Mouse (Mus musculus): ENCODE measurements around the gene Tgfb2.

Gene Tgfb2

DNA sequence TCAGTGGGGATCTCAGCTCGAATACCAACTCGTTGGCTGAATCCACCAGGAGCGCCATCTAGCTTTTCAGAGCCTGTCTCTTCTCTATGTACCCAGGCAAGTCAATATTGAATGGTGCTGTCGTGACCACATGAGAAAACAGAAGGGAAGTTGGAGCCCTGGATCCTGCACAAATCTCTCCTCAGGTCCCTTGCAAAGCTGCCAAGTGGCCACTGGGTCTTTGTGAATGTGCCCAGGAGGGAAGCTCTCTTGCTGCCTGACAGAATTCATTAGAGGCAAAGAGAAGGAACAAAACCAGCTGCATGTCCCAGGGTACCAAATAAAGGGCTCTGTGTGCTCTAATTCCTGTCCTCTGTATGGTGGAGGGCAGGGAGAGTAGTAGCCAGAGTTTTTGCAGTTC lies 50.7 kb downstream of the Tgfb2 start:
- no peak for DNase-seq

DNA sequence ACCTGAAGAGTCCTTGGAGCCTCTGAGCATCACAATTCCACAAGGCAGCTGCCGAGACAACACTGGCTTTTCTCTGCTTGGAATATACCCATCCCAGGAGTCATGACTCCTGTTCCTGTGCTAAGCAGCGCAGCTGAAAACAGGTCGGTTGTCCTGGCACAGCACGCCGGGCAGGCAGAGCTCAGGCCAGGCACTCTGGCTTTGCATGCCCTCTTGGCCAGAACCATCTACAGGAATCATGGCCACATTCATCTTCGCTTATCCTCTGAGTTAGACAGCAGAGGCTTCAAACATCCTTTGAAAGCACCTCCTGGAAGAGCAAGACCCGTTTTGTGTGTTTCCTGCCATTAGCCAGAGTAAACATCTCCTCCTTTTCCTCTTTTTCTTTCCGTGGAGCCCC lies 53.6 kb downstream of the Tgfb2 start:
- DNase-seq = no peak

DNA sequence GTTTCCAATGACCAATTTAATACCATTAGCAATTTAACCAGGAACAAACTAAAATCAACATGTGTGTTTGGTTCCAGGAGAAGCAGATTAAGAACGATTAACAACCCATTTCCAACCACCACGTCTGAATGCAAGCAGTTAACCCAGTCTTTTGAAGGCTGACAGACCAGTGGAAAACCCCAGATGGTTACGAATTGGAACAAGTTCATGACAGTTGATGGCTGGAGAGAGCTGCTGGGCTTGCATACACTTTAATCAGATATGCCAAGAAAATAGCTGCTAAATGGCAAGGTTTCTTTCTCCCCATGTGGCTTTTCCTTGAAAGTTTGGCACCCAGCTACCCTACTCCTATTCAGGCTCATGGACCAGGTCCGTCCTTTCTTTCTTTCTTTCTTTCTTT lies 55.8 kb downstream of the Tgfb2 start:
- DNase-seq = no peak

DNA sequence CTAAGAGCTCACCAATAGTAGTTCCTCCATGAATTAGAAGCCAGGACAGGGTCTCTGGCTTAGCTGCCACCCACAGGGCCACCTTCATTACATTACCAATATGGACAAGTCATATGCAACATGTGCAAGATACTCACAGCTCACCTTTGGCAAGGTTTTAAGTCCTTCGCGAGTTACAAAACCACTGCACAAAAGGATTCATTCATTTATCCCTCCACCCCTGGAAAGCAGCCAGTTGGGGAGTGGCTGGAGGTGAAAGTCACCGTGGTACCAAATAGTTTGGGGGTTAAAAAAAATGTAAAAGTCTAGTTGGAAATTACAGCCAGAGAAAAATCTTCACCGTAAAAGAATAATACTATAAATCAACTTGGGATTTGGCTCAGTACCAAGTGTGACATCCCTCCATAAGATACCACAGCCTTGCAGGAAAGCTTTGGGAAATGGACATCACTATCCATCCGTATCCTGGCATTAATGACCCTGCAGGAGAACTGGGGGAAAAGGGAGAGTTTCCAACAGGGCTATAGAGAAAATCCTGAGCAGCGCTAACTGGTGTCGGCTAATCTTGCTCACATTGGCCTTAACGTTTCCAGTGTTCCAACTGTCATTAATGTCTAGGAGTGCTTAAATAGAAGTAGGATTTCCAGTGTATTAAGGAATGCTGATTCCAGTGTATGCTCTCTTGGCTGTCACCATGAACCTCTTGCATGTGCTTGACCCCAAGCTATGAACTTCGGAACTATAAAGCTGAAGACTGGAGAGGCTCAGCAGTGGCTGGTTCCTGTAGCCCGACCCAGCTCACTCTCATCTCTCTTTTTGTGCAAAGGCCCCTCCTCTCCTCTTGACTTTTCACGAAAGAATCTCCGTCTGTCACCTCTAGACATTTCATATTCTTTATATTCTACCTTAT lies 68.2 kb downstream of the Tgfb2 start:
- DNase-seq = no peak

DNA sequence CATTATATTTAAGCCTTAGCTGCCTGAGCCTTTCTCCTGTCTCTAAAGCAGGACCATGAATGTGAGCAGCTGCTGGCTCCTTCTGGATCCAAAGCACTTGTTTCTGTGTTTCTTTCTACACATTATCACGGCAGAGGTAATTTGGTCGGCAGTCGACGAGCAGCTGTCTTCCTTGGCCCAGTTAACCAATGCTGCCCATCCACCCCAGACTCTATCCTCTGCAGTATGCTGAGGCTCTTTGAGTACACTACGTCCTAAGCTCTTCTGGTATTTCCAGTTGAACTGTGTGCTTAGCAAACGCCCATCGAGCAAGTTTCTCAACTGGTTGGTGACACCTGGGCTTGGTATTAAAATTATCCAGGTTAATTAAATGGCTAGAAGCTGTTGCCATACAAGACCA lies 70.7 kb downstream of the Tgfb2 start:
- no peak for DNase-seq

DNA sequence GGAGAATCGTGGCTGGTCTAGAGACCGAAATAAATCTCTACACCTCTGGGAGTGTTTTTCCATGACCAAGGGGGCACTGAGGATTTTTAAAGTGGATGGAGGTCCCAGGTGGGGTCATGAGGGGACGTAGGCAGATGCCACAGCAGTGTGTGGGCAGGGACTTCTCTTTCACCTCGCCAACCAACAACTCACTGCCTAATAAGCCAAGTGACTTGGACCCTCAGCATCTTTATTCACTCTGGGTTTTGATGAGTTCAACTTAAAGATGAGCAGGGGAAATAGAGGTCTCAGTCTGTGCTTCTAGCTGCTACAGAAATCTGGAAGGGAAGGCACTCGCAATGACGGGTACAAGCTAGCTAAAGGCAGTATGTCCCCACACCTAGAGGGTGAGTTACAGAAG lies 74.3 kb downstream of the Tgfb2 start:
- DNase-seq = no peak

DNA sequence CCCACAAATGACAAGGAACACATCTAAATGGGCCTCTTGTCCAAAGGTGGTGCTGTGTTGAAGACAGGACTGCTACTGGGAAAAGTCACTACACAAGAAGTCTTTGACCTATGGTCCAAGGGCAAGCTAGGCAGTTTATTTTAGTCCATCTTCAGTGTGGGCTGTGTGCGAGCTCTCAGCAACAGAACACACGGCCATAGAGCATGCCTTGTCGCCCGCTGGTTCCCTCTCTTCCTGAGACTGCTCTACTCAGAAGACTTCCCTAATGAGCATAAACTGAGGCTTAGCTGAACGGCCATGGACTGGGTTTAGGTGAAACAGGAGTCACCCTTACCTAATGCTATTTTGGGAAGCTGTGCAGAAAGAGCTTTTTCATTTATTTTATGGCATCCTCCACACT lies 74.8 kb downstream of the Tgfb2 start:
- no peak for DNase-seq

DNA sequence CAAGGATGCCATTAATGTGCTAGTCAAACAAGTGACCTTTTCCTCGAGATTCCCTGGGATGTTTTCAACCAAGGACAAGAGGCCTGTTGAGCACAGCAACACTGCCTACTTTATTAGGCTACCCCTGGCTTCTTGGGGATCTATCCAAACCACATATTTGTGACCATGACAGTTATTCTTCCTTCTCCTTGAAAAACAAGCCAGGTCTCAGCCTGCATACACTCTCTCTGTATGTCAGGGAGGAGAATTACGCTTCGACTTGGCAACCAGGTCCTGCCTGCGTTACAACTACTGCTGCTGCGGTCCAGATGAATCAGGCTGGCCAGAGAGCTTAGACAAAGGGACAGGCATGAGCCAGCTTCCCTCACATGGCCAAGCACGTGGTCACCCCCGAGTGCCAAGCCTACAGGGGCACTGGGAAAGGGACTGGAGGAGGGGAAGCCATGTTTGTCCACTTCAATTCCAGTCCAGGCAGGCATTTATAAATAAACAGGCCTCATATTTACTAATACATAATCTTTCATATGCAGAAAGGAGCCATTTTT lies 78.3 kb downstream of the Tgfb2 start:
- peak; percentile 14 to 17 for DNase-seq

DNA sequence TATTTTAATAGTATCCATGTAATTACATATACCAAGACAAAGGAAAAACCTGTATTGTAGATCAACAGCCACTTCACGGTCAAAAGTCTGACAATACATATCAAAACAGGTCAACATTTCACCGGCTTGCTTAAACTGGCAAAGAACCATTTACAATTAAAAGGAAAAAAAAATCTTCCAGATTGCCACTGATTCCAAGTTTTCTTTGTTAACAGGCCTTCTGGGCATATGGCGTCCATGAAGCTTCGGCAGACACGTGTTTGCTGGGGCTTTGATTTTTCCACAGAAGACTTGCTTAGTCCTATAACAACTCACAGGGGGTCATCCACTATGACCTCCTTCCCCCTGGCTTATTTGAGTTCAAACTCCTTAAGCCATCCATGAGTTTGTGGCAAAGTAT lies 81.3 kb downstream of the Tgfb2 start:
- DNase-seq = no peak

DNA sequence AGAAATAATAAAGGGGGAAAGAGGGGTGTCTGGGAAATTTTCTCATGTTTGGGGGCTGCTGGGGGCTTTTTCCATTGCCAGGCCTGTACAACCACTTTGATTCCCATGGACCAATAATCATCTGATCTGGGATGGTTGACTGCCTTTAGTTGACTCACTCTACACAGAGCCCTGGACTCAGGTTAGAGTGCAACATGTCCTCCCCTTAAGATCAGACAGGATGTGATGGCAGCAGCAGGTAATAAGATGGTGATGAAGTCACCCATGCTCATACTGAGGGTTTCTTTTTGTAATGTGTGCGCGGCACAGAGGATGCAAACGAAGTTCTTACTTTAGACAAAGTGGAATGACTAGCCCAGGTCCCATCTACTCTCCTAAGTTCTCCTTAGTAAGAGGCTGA lies 84.0 kb downstream of the Tgfb2 start:
- DNase-seq = no peak

DNA sequence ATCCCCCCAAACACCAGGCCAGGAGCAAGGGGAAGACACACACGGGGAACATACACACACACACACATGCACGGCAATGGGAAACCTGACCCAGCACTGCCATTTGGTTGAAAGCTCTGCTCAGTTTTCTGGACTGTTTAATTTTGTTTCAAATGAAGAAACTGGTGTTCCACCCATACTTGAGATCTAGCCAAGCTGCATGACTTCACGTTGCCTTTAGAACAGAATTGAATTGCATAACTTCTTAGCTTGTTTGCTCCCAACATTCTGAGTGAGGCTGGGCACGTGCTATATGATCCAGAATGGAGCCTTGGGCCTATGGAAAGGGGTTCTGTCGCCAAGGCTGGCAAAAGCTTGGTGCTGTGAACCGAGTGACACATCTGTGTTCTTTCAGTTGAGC lies 87.5 kb downstream of the Tgfb2 start:
- no peak for DNase-seq

DNA sequence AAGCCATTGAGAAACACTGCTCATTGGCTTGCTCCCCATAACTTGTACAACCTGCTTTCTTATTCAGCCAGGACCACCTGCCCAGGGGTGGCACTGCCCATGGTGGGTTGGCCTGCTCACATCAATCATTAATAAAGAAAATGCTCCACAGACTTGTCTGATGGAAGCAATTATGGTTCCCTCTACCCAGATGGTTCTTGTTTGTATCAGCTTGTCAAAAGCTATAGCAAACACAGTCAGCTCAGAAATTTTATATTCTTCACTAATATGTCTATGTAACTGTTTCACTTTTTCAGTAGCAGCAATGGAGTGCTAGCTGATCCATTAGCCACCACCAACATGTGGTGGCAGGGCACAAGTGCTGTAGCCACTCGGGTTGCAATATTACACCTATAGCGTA lies 94.4 kb downstream of the Tgfb2 start:
- DNase-seq = no peak

DNA sequence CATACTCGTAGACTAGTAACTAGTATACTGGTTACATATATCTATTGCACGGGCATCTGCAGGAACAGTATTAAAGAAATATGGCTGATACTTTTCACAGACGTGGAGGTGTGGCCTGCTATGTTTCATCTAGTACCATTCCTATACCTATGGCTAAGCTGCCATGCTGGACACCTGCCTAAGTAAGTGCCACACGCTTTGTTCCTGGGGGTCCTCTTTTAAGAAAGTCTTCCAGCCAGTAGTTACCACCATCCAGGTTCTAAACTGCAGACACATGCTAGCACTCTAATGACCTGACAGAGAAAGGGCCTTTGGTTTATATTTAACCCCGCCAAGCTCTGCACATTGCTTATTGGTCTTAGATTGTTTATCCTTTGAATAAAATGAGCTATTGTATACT lies 95.3 kb downstream of the Tgfb2 start:
- DNase-seq = no peak

DNA sequence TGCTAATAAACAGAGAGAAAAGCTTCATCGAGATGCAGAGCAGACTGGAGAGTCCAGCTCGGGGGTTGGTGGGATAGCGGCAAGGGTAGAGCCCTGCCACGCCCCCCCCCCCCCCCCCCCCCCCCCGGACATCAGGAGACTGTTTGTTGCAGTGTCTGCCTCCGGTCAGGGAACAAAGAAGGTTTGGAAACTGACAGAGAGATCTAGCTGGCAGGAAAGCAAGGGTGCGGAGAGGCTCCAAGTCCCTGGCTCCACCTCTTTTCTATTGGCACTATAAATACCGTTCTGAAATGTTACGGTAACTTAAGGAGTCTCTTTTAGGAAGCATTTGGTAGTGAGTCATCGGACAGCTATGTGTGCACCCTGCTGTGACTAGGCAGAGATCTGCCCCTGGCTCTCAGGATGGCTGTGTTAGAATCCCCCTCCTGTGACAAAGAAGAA lies 96.0 kb downstream of the Tgfb2 start:
- peak in 1 of 2 experiments; percentile 12 for DNase-seq

DNA sequence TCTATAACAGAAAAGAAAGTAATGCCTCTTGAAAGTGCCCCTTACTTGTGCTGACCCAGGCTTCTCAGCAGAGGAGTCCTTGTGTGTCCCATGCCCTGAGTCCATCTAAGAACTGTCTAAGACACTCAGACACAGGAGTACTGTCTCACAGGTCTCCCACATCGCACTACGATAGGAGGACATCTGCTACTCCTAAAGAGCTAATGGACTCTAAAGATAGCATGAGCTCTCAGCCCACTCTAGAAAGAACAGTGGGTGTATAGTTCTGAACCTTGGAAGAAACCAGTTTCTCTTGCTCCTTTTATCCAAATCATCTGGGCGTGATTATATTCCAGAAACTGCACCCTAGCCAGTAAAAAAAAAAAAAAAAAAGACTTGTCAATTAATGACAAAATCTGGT lies 97.7 kb downstream of the Tgfb2 start:
- DNase-seq = no peak

DNA sequence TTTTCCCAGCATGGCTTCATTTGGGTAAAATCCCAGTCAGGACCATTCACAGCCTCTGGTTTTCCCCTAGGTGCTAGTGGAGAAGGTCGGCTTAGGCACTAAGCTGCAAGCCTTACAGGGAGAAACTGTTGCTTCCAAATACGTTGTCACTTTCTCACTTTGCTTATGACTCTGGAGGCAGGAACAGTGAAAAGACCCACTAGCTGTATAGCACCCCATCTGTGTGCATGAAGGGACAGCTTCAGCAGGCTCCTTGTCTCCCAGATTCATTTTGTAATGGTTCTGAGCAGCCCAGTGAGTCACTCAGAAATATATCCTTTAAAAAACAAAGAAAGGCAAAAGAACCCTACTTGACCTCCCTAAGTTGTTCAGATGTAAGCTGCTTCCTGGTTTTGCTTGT lies 100.2 kb downstream of the Tgfb2 start:
- DNase-seq = no peak

DNA sequence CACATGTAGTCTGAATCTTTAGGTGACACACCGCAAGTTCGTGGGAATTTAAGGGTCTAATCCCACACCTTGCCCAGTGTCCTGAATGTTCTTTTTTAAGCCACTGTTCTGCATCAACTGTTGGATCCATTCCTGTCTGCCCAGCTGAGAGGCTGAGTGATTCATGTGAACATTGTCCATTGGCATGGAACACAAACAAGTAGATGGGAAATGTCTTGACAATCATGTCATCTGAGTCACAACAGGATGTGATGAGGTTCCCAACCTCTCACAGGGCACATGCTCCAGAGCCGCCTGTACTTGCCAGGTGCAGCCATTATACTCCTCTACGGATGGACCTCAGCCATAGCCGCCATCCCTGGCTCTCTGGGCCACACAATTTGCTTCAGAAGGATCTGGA lies 101.7 kb downstream of the Tgfb2 start:
- DNase-seq = no peak

DNA sequence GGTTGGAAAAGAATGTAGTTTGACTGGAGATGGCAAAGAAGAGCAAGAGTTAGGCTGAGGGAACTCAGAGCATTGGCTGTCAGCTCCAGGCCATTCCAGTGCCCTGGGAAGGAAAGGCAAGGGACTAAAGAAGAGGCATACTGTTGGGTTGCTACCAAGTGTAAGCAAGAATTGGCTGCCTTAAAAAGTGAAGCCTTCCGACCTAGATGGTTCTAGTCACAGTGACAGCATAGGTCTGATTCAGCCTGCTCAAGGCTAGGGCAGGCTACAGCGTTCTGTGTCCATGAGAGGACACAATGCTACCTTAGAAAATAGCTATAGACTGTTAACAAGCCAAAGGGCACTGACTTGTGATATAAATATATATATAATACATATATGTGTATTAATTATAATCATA lies 117.6 kb downstream of the Tgfb2 start:
- DNase-seq = no peak

DNA sequence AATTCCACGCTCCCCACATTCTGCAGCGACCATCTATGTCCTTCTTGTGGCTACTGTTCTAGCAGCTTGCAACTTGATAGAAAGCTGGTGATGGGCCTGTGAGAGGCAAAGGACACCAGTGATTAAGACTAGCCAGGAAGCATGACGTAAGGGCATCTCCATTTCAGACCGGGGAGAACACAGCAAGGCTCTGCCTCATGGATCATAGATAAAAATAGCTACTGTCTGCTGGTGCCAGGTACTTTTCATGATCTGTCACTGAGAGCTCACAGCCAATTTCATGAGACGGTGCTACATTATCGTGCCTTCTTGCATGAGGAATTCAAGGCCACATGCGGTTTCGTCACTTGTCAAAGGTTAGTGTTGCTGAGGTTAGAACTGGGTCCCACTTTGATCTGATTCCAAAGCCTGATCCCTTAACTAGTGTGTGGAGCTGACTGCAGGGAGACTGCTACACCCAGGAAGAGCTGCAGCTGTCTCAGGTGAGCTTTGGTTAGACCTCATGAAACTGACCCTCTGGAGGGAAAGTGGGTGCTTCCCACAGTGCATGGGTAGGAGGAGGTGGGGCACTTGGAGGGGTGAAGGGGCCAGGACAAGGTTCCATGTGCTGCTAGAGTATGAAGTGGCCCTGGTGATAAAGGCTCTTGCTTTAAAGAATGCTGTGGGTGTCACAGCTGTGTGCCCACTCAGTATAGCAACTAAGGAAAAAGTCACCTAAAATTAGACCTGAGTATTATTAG lies 118.6 kb downstream of the Tgfb2 start:
- no peak for DNase-seq

DNA sequence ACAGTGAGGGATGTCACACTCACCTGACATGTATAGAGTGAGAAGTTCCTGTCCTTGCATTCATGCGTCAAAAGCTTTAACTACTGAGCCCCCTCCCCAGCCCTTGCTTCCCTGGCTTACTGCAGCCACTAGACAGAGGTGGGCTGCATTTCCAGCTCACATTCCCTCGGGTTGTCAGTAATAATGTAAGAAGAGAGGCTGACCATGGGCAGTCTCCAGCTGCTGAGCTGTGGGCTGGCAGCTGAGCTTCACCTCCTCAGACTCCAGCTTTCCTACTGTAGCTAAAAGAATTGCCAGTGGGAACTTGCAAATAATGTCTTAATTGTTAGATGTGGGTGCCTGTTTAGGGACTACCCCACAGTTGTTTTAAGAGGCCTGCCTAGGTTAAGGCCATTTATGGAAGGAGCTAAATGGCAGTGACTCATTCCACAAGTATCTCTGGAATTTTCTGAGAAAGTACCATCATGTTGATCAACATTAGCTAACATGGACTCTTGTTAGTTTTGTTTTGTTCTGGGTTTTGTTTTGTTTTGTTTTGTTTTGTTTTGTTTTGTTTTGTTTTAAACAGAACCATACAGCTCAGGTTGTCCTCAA lies 120.1 kb downstream of the Tgfb2 start:
- no peak for DNase-seq

DNA sequence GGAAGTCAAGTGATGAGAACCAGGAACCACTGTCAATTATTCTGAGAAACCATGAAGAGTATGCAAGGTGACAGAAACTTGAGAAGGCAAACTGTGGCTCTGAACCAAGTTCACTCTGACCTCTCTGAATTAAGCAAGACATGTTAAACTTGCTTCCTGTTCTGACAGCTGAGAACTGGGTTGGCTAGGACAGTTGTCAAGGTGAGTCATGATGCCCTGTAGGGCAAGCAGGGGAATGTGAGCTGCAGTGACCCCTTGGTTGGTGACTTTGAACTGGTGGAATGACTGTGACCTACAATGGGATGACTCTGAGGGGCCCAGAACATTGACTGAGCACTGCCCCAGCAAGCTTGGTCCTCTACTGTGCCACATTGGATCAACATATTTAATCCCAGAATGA lies 121.9 kb downstream of the Tgfb2 start:
- DNase-seq = no peak

DNA sequence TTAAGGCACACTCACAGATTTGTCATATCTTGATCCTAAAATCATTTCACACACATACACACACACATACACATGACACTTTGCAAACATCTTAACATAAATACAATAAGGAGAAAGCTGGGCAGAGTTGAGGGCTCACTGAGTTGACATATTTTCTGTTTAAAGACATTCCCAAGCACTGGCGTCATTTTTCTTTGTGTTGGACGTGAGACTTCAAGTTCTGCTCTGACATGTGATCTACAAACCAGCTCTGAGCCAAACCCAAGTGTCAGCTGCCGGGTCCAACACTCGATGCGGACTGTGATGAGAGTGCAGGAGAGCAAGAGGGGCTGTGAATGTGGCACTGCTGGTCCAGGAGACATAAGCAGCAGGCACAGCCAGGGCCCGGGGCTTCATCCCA lies 123.7 kb downstream of the Tgfb2 start:
- DNase-seq = no peak

DNA sequence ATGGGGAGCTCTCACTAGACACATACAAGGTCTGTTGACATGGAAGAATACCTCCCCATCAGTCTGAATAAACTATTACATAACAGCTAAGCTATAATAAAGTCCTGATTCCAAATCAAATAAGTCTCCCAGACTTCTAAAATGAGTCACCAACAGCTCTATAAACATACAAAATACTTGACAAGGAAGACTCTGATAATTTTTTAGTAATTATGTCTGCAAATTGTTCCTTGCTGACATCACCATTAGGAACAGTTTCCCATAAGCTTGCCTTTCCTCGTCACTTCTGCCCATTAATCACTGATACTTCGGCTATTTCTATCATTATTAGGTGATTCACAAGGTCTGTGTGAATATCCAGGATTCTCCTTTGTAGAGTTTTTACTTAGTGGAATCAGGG lies 124.1 kb downstream of the Tgfb2 start:
- no peak for DNase-seq

DNA sequence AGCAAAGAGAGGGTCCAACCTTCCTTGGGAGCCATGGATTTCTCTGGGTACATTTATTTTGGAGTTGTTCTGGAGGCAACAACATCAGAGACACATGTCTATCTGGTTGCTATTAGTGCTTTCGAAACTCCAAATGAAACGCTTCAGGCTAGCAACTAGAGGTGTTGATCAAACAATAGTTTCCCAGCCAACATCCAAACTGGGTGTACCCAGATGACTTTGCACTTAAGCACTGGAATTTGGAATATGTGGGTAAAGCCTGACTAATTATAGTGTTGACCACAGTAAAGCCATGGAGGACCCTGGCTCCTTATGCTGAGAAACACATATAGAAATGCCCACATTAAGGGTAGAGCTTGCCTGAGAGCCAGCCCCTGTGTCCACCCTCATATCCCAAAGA lies 124.7 kb downstream of the Tgfb2 start:
- DNase-seq = no peak
